Mouse (Mus musculus) frontal cortex, postnatal 10 days (tissue): ENCODE data around the gene Ubxn1.
"Not testable (repeated sequence)": the region's sequence is repeated elsewhere in the genome, so short reads cannot be mapped to it uniquely, and the experiment has no call there.

ENCODE experiments used
- DNase-seq, 2 experiments: peaks; one replicate each; pipeline ENCODE4 v3.0.0; 2022; ENCODE audit warnings: low spot score in 2 of 2, mixed read lengths in 1 of 2

Ubxn1 gene

GRCm38 (mm10) chr19:8871267-8872186 lies at the start of gene Ubxn1:
Gene Ubxn1, plus strand, starts transcription at chr19:8871496.
- DNase-seq: peak; percentile 97 to 98

- DNase-seq: no peak
Observed at GRCm38 (mm10) chr19:8822696-8823095, 48.6 kb upstream of the Ubxn1 start.

GRCm38 (mm10) chr19:8829660-8830059 lies 41.6 kb upstream of the Ubxn1 start, which contains the start of gene AC129217.1:
Gene AC129217.1, plus strand, starts transcription at chr19:8829773.
- DNase-seq: no peak

GRCm38 (mm10) chr19:8830664-8831063 lies 40.6 kb upstream of the Ubxn1 start:
- DNase-seq: no peak

GRCm38 (mm10) chr19:8831262-8831661 lies 40.0 kb upstream of the Ubxn1 start:
- no peak for DNase-seq

- DNase-seq: no peak
Observed at GRCm38 (mm10) chr19:8832971-8833370, 38.3 kb upstream of the Ubxn1 start.

- not testable (repeated sequence) for DNase-seq
Observed at GRCm38 (mm10) chr19:8836327-8836726, 35.0 kb upstream of the Ubxn1 start.

- peak; percentile 85 to 86 for DNase-seq
Observed at GRCm38 (mm10) chr19:8837251-8837791, 34.0 kb upstream of the Ubxn1 start, which contains the start of gene Bscl2. Gene Bscl2, plus strand, starts transcription at chr19:8837467.

GRCm38 (mm10) chr19:8838041-8838730 lies 33.1 kb upstream of the Ubxn1 start:
- no peak for DNase-seq

- peak; percentile 78 to 84 for DNase-seq
Observed at GRCm38 (mm10) chr19:8839103-8839907, 32.0 kb upstream of the Ubxn1 start, which contains the start of gene Gng3. Gene Gng3, minus strand, starts transcription at chr19:8839194.

- peak; percentile 66 to 69 for DNase-seq
Observed at GRCm38 (mm10) chr19:8839908-8840791, 31.1 kb upstream of the Ubxn1 start.

- DNase-seq: no peak
Observed at GRCm38 (mm10) chr19:8841012-8841411, 30.3 kb upstream of the Ubxn1 start.

- DNase-seq: no peak
Observed at GRCm38 (mm10) chr19:8842961-8843360, 28.3 kb upstream of the Ubxn1 start.

- peak; percentile 42 to 66 for DNase-seq
Observed at GRCm38 (mm10) chr19:8844371-8845129, 26.7 kb upstream of the Ubxn1 start.

- DNase-seq: no peak
Observed at GRCm38 (mm10) chr19:8848356-8848755, 22.9 kb upstream of the Ubxn1 start.

GRCm38 (mm10) chr19:8850402-8850901 lies 20.8 kb upstream of the Ubxn1 start, which contains the start of gene Lrrn4cl:
Gene Lrrn4cl, plus strand, starts transcription at chr19:8850768.
- no peak for DNase-seq

- no peak for DNase-seq
Observed at GRCm38 (mm10) chr19:8851639-8852038, 19.7 kb upstream of the Ubxn1 start.

- DNase-seq: no peak
Observed at GRCm38 (mm10) chr19:8852236-8852928, 18.9 kb upstream of the Ubxn1 start.

GRCm38 (mm10) chr19:8853117-8853516 lies 18.2 kb upstream of the Ubxn1 start:
- DNase-seq: no peak
